Mouse (Mus musculus) kidney, postnatal 0 days (tissue): ENCODE data around the gene Lpp. TPM values are rescaled to one million over a fixed set of nuclear protein-coding genes. Genes with fewer than 3 reads are reported as not detected.

Experiments
- ATAC-seq: fragments of 200-750 bp; cut with Nextera tagmentation; replicated peaks from 2 replicates; pipeline ENCODE4 v1.8.0; 2017; ENCODE audit warnings: low read depth, moderate number of reproducible peaks, moderate TSS enrichment, moderate library complexity; ENCODE audit not compliant: low FRiP score
- DNase-seq: peaks from one replicate; pipeline ENCODE4 v3.0.0-alpha.2; 2016; ENCODE audit warnings: low spot score
- H3K27ac ChIP-seq: fragments of 300-500 bp; sonication (generic); 2 replicates; pipeline ENCODE4 v1.5.1; 2014; ENCODE audit warnings: mild to moderate bottlenecking
- H3K27me3 ChIP-seq: fragments of 300-500 bp; sonication (generic); 2 replicates; pipeline ENCODE4 v1.6.1; 2014; ENCODE audit warnings: low read length, mixed read lengths; ENCODE audit not compliant: insufficient read depth
- H3K36me3 ChIP-seq: fragments of 300-500 bp; sonication (generic); 2 replicates; pipeline ENCODE4 v1.6.1; 2014; ENCODE audit warnings: low read length, mixed read lengths; ENCODE audit not compliant: insufficient read depth
- H3K4me1 ChIP-seq: fragments of 300-500 bp; sonication (generic); replicated peaks from 2 replicates; pipeline ENCODE4 v1.6.1; 2014; ENCODE audit warnings: antibody characterized with exemption, low read length, mixed read lengths; ENCODE audit not compliant: insufficient read depth
- H3K4me2 ChIP-seq: fragments of 300-500 bp; sonication (generic); 2 replicates; pipeline ENCODE4 v1.6.1; 2014; ENCODE audit warnings: mild to moderate bottlenecking, low read length, moderate library complexity, mixed read lengths
- H3K4me3 ChIP-seq: fragments of 300-500 bp; sonication (generic); replicated peaks from 2 replicates; pipeline ENCODE4 v1.5.1; 2014; ENCODE audit warnings: low read depth, low read length
- H3K9ac ChIP-seq: fragments of 300-500 bp; sonication (generic); 2 replicates; pipeline ENCODE4 v1.6.1; 2014; ENCODE audit warnings: low read depth, low read length
- H3K9me3 ChIP-seq: fragments of 300-500 bp; sonication (generic); replicated peaks from 2 replicates; pipeline ENCODE4 v1.6.1; 2016; ENCODE audit warnings: low read length, inconsistent platforms, mixed read lengths
- CTCF ChIP-seq: IDR thresholded peaks from 2 replicates; pipeline ENCODE4 v1.5.1; 2016; ENCODE audit warnings: antibody characterized with exemption, low read depth, mild to moderate bottlenecking, moderate library complexity
- WGBS: fragments of 180-500 bp; shearing (Covaris S2); extraction: QIAGEN DNeasy Blood & Tissue Kit; methylation state at CpG from one replicate; pipeline ENCODE4 v1.1.7; 2014; 5-methylcytosine and 5-hydroxymethylcytosine counted together
- polyA plus RNA-seq: library from polyadenylated mRNA; unstranded; fragments of >200 nt; fragmentation: Nextera tagmentation; extraction: Ambion mirVana; gene quantifications from 2 replicates; pipeline ENCODE4 v1.2.1, GENCODE M21; 2015

Lpp gene
- polyA plus RNA-seq, 1 experiment from 2014 or later = 32.9 TPM

- DNase-seq (peak; percentile 79), ATAC-seq (peak; percentile 78; the same call in 1 of the 2 replicates)
- Histone ChIP-seq H3K36me3 (no peaks in the 10 kb centered on the region), H3K4me3 (no peak overlapping the region), H3K27ac (no peak overlapping the region; the same call in 1 of the 2 replicates), H3K4me1 (0 out of 2 replicates have a peak, but pooled peaks cover 3% of the 10 kb centered on the region), H3K27me3 (no peaks in the 10 kb centered on the region), H3K9me3 (no peaks in the 10 kb centered on the region), H3K9ac (no peak overlapping the region), H3K4me2 (no peak overlapping the region)
- TF ChIP-seq CTCF = no peak
- WGBS = 28% methylated on average over 6 of the region's 6 CpGs
Observed at GRCm38 (mm10) chr16:24943486-24944261, 550.4 kb downstream of the Lpp start.

GRCm38 (mm10) chr16:24946356-24946755, 553.0 kb downstream of the Lpp start:
- TF ChIP-seq CTCF = no peak
- DNase-seq = no peak
- WGBS = 74% methylated on average over 1 of the region's 1 CpGs

GRCm38 (mm10) chr16:24947485-24947884, 554.2 kb downstream of the Lpp start:
- TF ChIP-seq CTCF = no peak
- Histone ChIP-seq H3K4me2 (no peak overlapping the region), H3K9ac (no peak overlapping the region), H3K4me1 (0 out of 2 replicates have a peak, but pooled peaks cover 2% of the 10 kb centered on the region), H3K4me3 (no peak overlapping the region), H3K9me3 (no peaks in the 10 kb centered on the region), H3K36me3 (no peaks in the 10 kb centered on the region), H3K27me3 (no peaks in the 10 kb centered on the region), H3K27ac (no peak overlapping the region)
- 82% methylated on average over 1 of the region's 1 CpGs for WGBS
- DNase-seq = no peak
- no peak for ATAC-seq

More at GRCm38 (mm10) chr16:24946356-24946755, 553.0 kb downstream of the Lpp start:
- H3K4me2 ChIP-seq = no peak overlapping the region
- no peak overlapping the region for H3K27ac ChIP-seq
- H3K4me1 ChIP-seq = 0 out of 2 replicates have a peak, but pooled peaks cover 3% of the 10 kb centered on the region
- no peaks in the 10 kb centered on the region for H3K27me3 ChIP-seq
- no peak for ATAC-seq
- no peak overlapping the region for H3K4me3 ChIP-seq
- H3K9ac ChIP-seq = no peak overlapping the region
- no peaks in the 10 kb centered on the region for H3K36me3 ChIP-seq
- H3K9me3 ChIP-seq = no peaks in the 10 kb centered on the region

GRCm38 (mm10) chr16:24948091-24948690, 554.9 kb downstream of the Lpp start:
- no peak for DNase-seq
- no peak overlapping the region for H3K4me3 ChIP-seq
- no peaks in the 10 kb centered on the region for H3K36me3 ChIP-seq
- no peak for ATAC-seq
- no peaks in the 10 kb centered on the region for H3K27me3 ChIP-seq
- WGBS = 64% methylated on average over 3 of the region's 3 CpGs
- no peak overlapping the region for H3K27ac ChIP-seq
- no peak overlapping the region for H3K4me2 ChIP-seq
- no peak for TF ChIP-seq CTCF
- H3K9ac ChIP-seq = no peak overlapping the region
- H3K4me1 ChIP-seq = 0 out of 2 replicates have a peak, but pooled peaks cover 2% of the 10 kb centered on the region
- H3K9me3 ChIP-seq = no peaks in the 10 kb centered on the region

- H3K36me3 ChIP-seq = no peaks in the 10 kb centered on the region
- no peak overlapping the region for H3K4me3 ChIP-seq
- H3K4me1 ChIP-seq = 0 out of 2 replicates have a peak, but pooled peaks cover 2% of the 10 kb centered on the region
- no peak overlapping the region for H3K27ac ChIP-seq
- 83% methylated on average over 3 of the region's 3 CpGs for WGBS
- no peak for TF ChIP-seq CTCF
- H3K4me2 ChIP-seq = no peak overlapping the region
- no peak overlapping the region for H3K9ac ChIP-seq
- no peaks in the 10 kb centered on the region for H3K9me3 ChIP-seq
- ATAC-seq = no peak
- H3K27me3 ChIP-seq = no peaks in the 10 kb centered on the region
- DNase-seq = no peak
Observed at GRCm38 (mm10) chr16:24949265-24949664, 556.0 kb downstream of the Lpp start.

GRCm38 (mm10) chr16:24950112-24950743, 556.9 kb downstream of the Lpp start:
- Histone ChIP-seq H3K9ac (no peak overlapping the region), H3K27ac (no peak overlapping the region), H3K36me3 (no peaks in the 10 kb centered on the region), H3K9me3 (no peaks in the 10 kb centered on the region), H3K4me1 (0 out of 2 replicates have a peak, but pooled peaks cover 2% of the 10 kb centered on the region), H3K4me3 (no peak overlapping the region), H3K4me2 (no peak overlapping the region), H3K27me3 (no peaks in the 10 kb centered on the region)
- no peak for DNase-seq
- no peak for ATAC-seq
- 31% methylated on average over 6 of the region's 6 CpGs for WGBS
- TF ChIP-seq CTCF = no peak
